In the genomic region with DNA sequence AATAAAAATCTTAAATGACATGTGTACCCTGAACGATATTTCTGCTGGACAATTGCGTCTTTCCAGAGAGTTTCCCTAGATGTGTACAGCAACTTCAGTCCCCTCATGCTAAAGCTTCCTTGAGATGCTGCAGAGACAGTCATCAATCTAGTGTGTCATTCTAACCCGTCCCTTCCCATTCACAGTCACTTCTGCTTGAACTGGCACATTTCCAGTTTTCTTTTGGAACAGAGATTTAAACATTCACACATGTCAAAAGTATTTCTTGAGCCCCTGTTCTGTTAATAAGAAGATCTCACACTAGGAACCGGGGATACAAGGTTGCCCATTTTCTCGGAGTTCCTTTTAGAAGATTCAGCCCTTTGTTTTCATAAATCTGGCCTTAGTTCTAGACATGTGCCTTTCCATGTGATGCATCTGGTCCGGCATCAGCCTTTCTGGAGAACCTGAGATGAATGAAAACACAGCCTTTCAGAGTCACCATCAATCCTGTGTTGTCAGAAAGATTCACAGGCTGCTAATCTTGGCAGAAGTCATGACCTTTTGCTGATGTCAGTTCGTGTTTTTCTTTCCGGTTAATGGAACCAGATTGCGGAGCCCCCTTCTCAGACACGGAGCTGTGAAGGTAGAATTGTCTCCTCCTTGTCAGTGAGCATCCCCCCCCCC, we compare ENCODE assay signal across 19 mouse cellular contexts.
DNase-seq lines count a peak whose midpoint lies in the region; ATAC-seq and TF ChIP-seq lines count a peak whose summit lies in the region.
"Had no signal": no experiment of that assay in that cellular context is flagged by ENCODE, and none has a peak within 500 bp of the region (broad histone marks: within the 10 kb centered on the region; RNA-seq: fewer than 3 reads in every experiment).

No protein-coding gene starts in this region.

- peaks cover 59% of the 10 kb centered on the region for H3K4me1 ChIP-seq in heart, embryonic 10.5 days
- H3K4me1 ChIP-seq in kidney, postnatal 0 days (replicated peaks; ENCODE audit: insufficient read depth, low read length): peaks cover 43% of the 10 kb centered on the region
- 0 out of 2 replicates have a peak, but pooled peaks cover 5% of the 10 kb centered on the region for H3K4me1 ChIP-seq in kidney, adult 2 months (ENCODE audit: control insufficient read depth, insufficient read depth, low read length)
- H3K4me1 ChIP-seq in stomach, embryonic 15.5 days: peaks cover 33% of the 10 kb centered on the region

- no peak overlapping the region for H3K9ac ChIP-seq in kidney, postnatal 0 days (ENCODE audit: low read depth, low read length)
- H3K9ac ChIP-seq in stomach, embryonic 15.5 days: no peak overlapping the region
- H3K9ac ChIP-seq: heart, embryonic 15.5 days; hindbrain, embryonic 13.5 days; limb, embryonic 15.5 days; liver, postnatal 0 days; neural tube, embryonic 13.5 days had no signal

- no peak overlapping the region for H3K4me3 ChIP-seq in heart, embryonic 10.5 days
- no peak overlapping the region for H3K4me3 ChIP-seq in kidney, postnatal 0 days (replicated peaks; ENCODE audit: low read depth, low read length)
- no peak overlapping the region for H3K4me3 ChIP-seq in kidney, adult 2 months (ENCODE audit: insufficient read depth, low read depth, low read length)
- H3K4me3 ChIP-seq in stomach, embryonic 15.5 days (replicated peaks): no peak overlapping the region
- H3K4me3 ChIP-seq: erythroblast, embryonic 14.5 days; heart, embryonic 15.5 days; hindbrain, embryonic 13.5 days; limb, embryonic 15.5 days; neural tube, embryonic 13.5 days had no signal

- no peaks in the 10 kb centered on the region for H3K36me3 ChIP-seq in heart, embryonic 10.5 days
- no peaks in the 10 kb centered on the region for H3K36me3 ChIP-seq in kidney, postnatal 0 days (ENCODE audit: insufficient read depth, low read length)
- no peaks in the 10 kb centered on the region for H3K36me3 ChIP-seq in kidney, adult 2 months (ENCODE audit: control insufficient read depth, insufficient read depth, low read length)
- H3K36me3 ChIP-seq in stomach, embryonic 15.5 days: no peaks in the 10 kb centered on the region
- H3K36me3 ChIP-seq: heart, embryonic 15.5 days; hindbrain, embryonic 13.5 days; limb, embryonic 15.5 days; neural tube, embryonic 13.5 days had no signal

- no peak for ATAC-seq in kidney, postnatal 0 days (replicated peaks; ENCODE audit: low FRiP score, low read depth)
- ATAC-seq in stomach, embryonic 15.5 days (ENCODE audit: insufficient read depth, low FRiP score, low read depth): no peak
- ATAC-seq: liver, postnatal 0 days; Patski had no signal

- H3K4me2 ChIP-seq in kidney, postnatal 0 days (ENCODE audit: low read length): no peak overlapping the region
- no peak overlapping the region for H3K4me2 ChIP-seq in stomach, embryonic 15.5 days
- H3K4me2 ChIP-seq: heart, embryonic 15.5 days; hindbrain, embryonic 13.5 days; limb, embryonic 15.5 days; neural tube, embryonic 13.5 days had no signal

- no peak for TF ChIP-seq CTCF in kidney, postnatal 0 days (IDR thresholded peaks at IDR 0.05; ENCODE audit: low read depth)
- no peak for TF ChIP-seq CTCF in kidney, adult 2 months (conservative IDR thresholded peaks at IDR 0.05; ENCODE audit: insufficient read depth, insufficient read length, low read depth, low read length)

- H3K9me3 ChIP-seq in heart, embryonic 10.5 days: no peaks in the 10 kb centered on the region
- no peaks in the 10 kb centered on the region for H3K9me3 ChIP-seq in kidney, postnatal 0 days (replicated peaks; ENCODE audit: low read length)
- H3K9me3 ChIP-seq in stomach, embryonic 15.5 days: no peaks in the 10 kb centered on the region
- H3K9me3 ChIP-seq: heart, embryonic 15.5 days; hindbrain, embryonic 13.5 days; limb, embryonic 15.5 days; neural tube, embryonic 13.5 days had no signal

- intact Hi-C loops in heart, postnatal 25 days (cut with DNase I): loop anchor here (5.0 kb wide), 1 partner anchor 391 kb away; no protein-coding TSS in a partner anchor

- TF ChIP-seq POLR2A in kidney, adult 2 months (IDR thresholded peaks at IDR 0.05; ENCODE audit: low read depth, low read length): no peak

- no peak for DNase-seq in heart, embryonic 10.5 days (ENCODE audit: low spot score)
- DNase-seq in heart, postnatal 25 days (ENCODE audit: low spot score): no peak
- DNase-seq in kidney, postnatal 0 days (ENCODE audit: low spot score): peak; percentile 68
- no peak for DNase-seq in kidney, adult 2 months
- peak; percentile 86 for DNase-seq in embryo, embryonic 10 days (ENCODE audit: low spot score)
- no peak for DNase-seq in urinary bladder, postnatal 4 days (ENCODE audit: low spot score in 2 of 2)
- DNase-seq in cerebellum, adult 9-11 months: no peak
- DNase-seq: cerebellum, adult 11 months; gastrocnemius, postnatal 36 days; kidney, postnatal 10 days; liver, postnatal 0 days; thymus, postnatal 14 days had no signal

- no peaks in the 10 kb centered on the region for H3K27me3 ChIP-seq in heart, embryonic 10.5 days (ENCODE audit: insufficient read depth, poor library complexity, severe bottlenecking)
- no peaks in the 10 kb centered on the region for H3K27me3 ChIP-seq in kidney, postnatal 0 days (ENCODE audit: insufficient read depth, low read length)
- no peaks in the 10 kb centered on the region for H3K27me3 ChIP-seq in kidney, adult 2 months (replicated peaks; ENCODE audit: control insufficient read depth, insufficient read depth, low read length)
- H3K27me3 ChIP-seq in stomach, embryonic 15.5 days (replicated peaks): no peaks in the 10 kb centered on the region
- H3K27me3 ChIP-seq: heart, embryonic 15.5 days; hindbrain, embryonic 13.5 days; limb, embryonic 15.5 days; neural tube, embryonic 13.5 days; Patski had no signal

- peak overlapping the region; percentile 62; the same call in 1 of the 2 replicates for H3K27ac ChIP-seq in heart, embryonic 10.5 days
- H3K27ac ChIP-seq in kidney, postnatal 0 days: no peak overlapping the region
- no peak overlapping the region for H3K27ac ChIP-seq in kidney, adult 2 months (ENCODE audit: insufficient read depth, low read depth, low read length)
- peak overlapping the region; percentile 23; the same call in 1 of the 2 replicates for H3K27ac ChIP-seq in stomach, embryonic 15.5 days
- H3K27ac ChIP-seq: heart, embryonic 15.5 days; hindbrain, embryonic 13.5 days; limb, embryonic 15.5 days; neural tube, embryonic 13.5 days had no signal

- WGBS in heart, embryonic 10.5 days: 34% methylated on average over 10 of the region's 10 CpGs
- 24% methylated on average over 10 of the region's 10 CpGs for WGBS in kidney, postnatal 0 days
- WGBS in kidney, adult 2 months: 62% methylated on average over 10 of the region's 10 CpGs
- WGBS in stomach, embryonic 15.5 days: 30% methylated on average over 10 of the region's 10 CpGs

Comparison
In these comparisons a context has a peak if more than half of its experiments do, and no peak if none do; other contexts are left out.
1. DNase-seq: peak in kidney, postnatal 0 days (single experiment) and embryo, embryonic 10 days (single experiment); none in heart, embryonic 10.5 days (single experiment), heart, postnatal 25 days (single experiment), kidney, adult 2 months (single experiment), urinary bladder, postnatal 4 days (0 of 2) and cerebellum, adult 9-11 months (single experiment).
2. H3K27ac ChIP-seq: peak in heart, embryonic 10.5 days (single experiment) and stomach, embryonic 15.5 days (single experiment); none in kidney, postnatal 0 days (single experiment) and kidney, adult 2 months (single experiment).